Mouse (Mus musculus): ENCODE results near the gene C530008M17Rik. TPM values are rescaled to one million over a fixed set of nuclear protein-coding genes. Genes with fewer than 3 reads are reported as not detected.
A peak's percentile ranks its signal among the peaks of the same experiment; 100 is the strongest.

The C530008M17Rik gene
- total RNA-seq, 2 experiments from 2014 or later = 49.5 to 54.8 TPM

- intact Hi-C loops (cut with DNase I) = no loop called here
- no peak for DNase-seq (ENCODE audit: low spot score in 2 of 2)
Measured at GRCm38 (mm10) chr5:76760349-76760748, 104.0 kb downstream of the C530008M17Rik start.

GRCm38 (mm10) chr5:76762030-76762698 lies 105.9 kb downstream of the C530008M17Rik start:
- intact Hi-C loops (cut with DNase I) = no loop called here
- DNase-seq (ENCODE audit: low spot score in 2 of 2) = no peak

- intact Hi-C loops (cut with DNase I) = no loop called here
Measured at GRCm38 (mm10) chr5:76763148-76763701, 106.9 kb downstream of the C530008M17Rik start.

DNA sequence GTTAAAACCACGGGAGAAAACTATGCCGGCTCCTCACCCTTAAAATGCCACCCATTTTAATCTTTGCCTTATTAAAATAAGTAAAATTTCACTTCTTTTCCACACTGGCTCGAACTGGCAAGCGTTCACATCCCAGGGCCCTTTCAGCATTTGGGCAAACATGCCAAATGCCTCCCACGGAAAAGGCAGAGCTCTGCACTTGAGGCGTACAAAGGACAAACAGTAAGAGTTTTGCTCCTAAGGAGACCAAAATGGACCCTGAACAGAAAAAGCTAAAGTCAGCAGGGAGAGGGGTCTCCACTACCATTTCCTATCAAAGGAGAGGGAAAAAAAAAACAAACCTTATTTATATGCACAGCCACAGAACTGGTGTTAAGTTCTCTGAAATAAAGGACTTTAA lies 107.4 kb downstream of the C530008M17Rik start:
- DNase-seq (ENCODE audit: low spot score in 2 of 2) = no peak
- intact Hi-C loops (cut with DNase I) = no loop called here

More at GRCm38 (mm10) chr5:76763148-76763701, 106.9 kb downstream of the C530008M17Rik start:
- DNase-seq (ENCODE audit: low spot score in 2 of 2) = no peak

- DNase-seq (ENCODE audit: low spot score in 2 of 2) = no peak
- intact Hi-C loops (cut with DNase I) = no loop called here
Measured at GRCm38 (mm10) chr5:76769014-76769413, 112.7 kb downstream of the C530008M17Rik start.

DNA sequence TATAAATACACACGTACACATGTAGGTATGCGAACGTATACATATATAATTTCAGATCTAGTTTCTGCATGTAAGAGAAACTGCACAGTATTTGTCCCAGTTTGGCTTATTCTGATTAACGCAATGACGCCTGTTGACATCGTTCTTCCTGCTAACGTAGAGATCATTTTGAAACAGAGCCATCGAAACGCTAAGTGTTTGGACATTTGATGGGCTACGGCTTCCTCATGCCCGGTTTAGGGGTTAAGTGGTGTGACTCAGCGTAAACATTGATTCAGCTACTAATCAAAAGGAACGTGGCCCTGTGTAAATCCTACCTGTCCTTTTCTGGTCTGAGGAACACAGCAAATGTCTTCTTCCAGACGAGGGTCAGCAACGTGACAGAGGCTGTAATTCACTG lies 113.3 kb downstream of the C530008M17Rik start:
- no peak for DNase-seq (ENCODE audit: low spot score in 2 of 2)
- intact Hi-C loops (cut with DNase I) = no loop called here

DNA sequence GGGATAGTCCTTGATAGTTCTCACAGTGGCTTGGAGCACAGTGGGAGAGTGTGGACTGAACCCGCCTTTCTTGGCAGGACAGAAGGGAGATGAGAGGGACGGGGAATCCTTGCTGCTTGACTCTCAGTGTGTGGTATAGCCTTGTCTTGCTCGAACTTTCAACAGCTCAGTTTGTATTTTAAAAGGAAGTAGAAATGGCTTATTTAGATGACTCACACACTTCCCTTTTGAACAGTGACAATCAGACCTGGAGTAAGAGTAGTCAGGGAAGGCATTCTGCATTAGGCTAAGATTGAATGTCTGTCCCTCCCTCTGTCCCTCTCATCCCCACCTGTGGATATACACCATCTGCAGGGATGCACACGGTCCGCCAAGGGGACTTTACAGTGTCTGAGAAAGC lies 115.1 kb downstream of the C530008M17Rik start:
- no peak for DNase-seq (ENCODE audit: low spot score in 2 of 2)
- intact Hi-C loops (cut with DNase I) = no loop called here

- DNase-seq (ENCODE audit: low spot score in 2 of 2) = no peak
- intact Hi-C loops (cut with DNase I) = no loop called here
Measured at GRCm38 (mm10) chr5:76772831-76773230, 116.5 kb downstream of the C530008M17Rik start.

DNA sequence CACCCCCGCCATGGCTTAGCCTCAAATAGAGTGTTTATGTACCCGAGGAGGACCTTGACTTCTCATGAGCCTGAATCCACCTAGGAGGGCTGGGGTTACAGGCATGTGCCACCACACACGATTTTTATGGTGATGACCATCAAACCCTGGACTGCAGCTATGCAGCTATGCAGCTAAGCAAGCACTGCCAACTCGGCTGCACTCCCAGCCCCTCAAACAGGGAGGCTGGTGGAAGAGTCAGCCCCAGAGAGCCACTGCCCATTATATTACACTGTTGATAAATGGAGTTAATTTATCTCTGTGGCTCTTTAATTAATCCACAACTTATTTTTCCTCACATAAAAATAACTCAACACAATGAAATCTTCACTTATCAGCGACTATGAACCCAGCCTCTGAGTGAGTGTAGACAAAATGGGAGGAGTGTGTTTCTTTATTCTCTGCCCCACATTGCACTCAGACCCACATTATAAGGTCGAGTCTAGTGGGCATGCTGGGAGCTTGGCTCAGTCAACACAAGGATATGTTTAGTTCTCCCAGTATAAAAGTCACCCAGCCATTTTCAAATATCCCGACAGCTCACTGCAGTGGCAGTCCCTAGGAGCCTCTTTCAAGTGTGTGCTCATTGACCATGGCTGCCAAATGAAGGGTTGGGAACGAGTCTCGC lies 117.3 kb downstream of the C530008M17Rik start:
- intact Hi-C loops (cut with DNase I) = no loop called here
- no peak for DNase-seq (ENCODE audit: low spot score in 2 of 2)

DNA sequence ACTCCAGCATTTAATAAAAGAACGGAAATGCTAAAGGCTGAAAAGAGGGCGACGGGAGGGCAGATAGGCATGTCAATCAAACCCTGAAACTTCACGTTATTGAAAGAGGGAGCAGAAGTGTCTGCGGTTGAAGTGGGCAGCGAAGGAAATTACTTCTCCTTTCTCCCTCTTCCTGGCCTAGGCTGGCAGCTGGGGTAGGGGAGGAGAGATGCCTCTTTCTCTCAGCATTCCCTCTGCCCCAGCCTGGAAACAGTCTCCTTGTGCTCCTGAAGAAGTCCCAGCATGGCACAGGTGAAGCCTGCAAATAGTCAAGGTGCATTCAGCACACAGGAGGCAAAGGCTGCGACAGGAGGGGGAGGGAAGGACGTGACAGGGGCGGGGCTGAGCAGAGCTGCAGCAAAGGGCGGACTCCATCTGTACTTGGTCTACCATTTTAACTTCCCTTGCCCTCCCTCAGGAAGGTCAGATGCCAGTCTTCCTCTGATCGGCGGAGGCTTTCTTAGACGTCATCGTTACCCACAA lies 122.8 kb downstream of the C530008M17Rik start:
- DNase-seq (ENCODE audit: low spot score in 2 of 2) = no peak
- intact Hi-C loops (cut with DNase I) = no loop called here

- no peak for DNase-seq (ENCODE audit: low spot score in 2 of 2)
- intact Hi-C loops (cut with DNase I) = no loop called here
Measured at GRCm38 (mm10) chr5:76781943-76782342, 125.6 kb downstream of the C530008M17Rik start.

DNA sequence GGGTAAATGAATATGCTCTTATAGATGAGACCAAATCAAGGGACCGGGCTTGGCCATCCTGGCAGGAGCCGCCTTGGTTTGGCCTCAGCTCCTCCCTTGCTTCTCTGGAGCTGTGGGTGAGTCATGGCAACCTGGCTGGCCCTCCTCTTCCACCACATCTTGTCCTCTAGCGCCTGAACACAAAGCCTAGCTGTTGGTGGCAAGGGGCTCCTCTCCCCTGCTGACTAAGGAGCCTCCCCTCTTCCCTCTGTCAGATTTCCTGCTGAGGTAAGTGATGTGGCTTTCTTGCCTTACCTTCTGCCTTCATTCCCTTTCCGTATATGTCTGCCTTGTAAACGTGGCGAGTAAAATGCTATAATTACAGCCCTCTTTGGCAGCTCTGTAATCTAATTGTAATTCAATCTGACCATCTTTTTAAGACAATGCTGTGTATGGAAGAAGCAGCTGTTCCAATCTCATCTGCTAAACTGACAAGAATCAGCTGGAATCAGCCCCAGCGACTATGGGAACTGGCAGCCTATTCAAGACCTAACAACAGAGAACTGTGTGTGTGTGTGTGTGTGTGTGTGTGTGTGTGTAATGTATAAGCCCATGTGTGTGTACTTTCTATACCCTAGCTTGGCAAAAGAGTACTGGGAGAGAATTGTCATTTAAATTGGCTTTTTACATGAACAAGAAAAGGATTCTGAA lies 126.2 kb downstream of the C530008M17Rik start:
- intact Hi-C loops (cut with DNase I) = no loop called here
- DNase-seq (ENCODE audit: low spot score in 2 of 2) = peak; percentile 27 to 53

GRCm38 (mm10) chr5:76783104-76783441 lies 126.8 kb downstream of the C530008M17Rik start:
- DNase-seq (ENCODE audit: low spot score in 2 of 2) = peak in 1 of 2 experiments; percentile 22
- intact Hi-C loops (cut with DNase I) = no loop called here

- intact Hi-C loops (cut with DNase I) = no loop called here
Measured at GRCm38 (mm10) chr5:76784151-76784723, 127.9 kb downstream of the C530008M17Rik start.

DNA sequence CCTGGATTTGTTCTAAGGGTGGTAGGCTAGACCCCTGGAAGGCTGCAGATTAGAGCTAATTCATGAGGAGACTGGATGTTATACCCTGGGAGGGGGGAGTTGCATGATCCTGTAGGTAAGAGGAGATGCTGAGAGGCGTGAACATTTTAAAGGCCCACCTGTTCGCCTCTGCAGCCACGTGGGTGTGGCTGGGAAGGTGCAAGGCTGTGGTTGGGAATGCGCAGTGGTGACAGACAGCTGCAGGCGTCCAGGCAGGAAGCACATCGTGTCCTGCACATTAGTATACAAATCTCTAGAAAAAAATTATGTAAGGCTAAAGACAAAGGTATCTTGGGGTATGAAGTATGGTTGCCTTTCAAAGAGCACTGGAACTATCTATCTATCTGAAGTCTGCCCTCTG lies 128.7 kb downstream of the C530008M17Rik start:
- no peak for DNase-seq (ENCODE audit: low spot score in 2 of 2)

More at GRCm38 (mm10) chr5:76784151-76784723, 127.9 kb downstream of the C530008M17Rik start:
- no peak for DNase-seq (ENCODE audit: low spot score in 2 of 2)

GRCm38 (mm10) chr5:76789881-76790280 lies 133.6 kb downstream of the C530008M17Rik start:
- intact Hi-C loops (cut with DNase I) = no loop called here
- DNase-seq (ENCODE audit: low spot score in 2 of 2) = no peak

More for the DNA sequence above, 128.7 kb downstream of the C530008M17Rik start:
- intact Hi-C loops (cut with DNase I) = no loop called here

DNA sequence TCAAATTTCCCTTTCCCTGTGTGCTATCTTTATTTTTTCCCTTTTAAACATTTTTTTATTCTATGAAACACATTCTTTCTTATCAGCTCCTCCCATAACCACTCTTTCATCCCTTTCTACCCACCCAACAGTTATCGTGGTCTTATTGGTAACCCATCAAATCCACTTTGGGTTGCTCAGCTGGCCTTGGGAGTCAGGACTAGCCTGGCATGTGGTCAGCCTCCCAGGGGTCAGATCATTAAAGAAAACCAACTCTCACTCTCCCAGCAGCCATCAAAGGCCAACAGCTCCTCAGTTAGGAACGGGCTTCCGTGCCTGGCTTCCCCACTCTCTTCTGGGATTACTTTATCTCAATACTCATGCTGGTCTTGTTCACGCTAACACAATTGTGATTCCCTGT lies 135.0 kb downstream of the C530008M17Rik start:
- no peak for DNase-seq (ENCODE audit: low spot score in 2 of 2)
- intact Hi-C loops (cut with DNase I) = no loop called here

DNA sequence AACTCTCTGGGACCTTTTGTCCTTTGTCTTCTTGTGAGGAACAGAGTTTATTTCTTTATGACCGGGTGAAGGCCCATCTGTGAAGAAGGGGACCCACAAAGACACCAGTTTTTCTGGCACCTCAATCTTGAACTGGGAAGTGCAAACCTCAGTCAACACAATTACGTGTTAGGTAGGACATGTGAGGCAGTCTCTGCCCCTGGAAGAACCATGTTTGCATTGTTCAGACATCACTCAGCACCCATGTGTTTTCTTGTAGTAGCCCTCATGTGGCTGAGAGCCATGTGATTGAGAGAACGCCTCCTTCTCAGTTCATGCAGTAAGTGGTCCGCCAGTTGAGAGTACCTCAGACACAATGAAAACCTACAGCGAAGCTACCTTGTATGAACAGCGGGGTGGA lies 136.4 kb downstream of the C530008M17Rik start:
- DNase-seq (ENCODE audit: low spot score in 2 of 2) = no peak

GRCm38 (mm10) chr5:76798043-76798442 lies 141.7 kb downstream of the C530008M17Rik start:
- no peak for DNase-seq (ENCODE audit: low spot score in 2 of 2)
- intact Hi-C loops (cut with DNase I) = no loop called here

More for the DNA sequence above, 136.4 kb downstream of the C530008M17Rik start:
- intact Hi-C loops (cut with DNase I) = no loop called here

- DNase-seq (ENCODE audit: low spot score in 2 of 2) = no peak
- intact Hi-C loops (cut with DNase I) = no loop called here
Measured at GRCm38 (mm10) chr5:76799471-76799870, 143.2 kb downstream of the C530008M17Rik start.
